Comparison of ENCODE assay signal across 11 mouse cellular contexts in genomic region chr15:78231346-78232331, GRCm38 (mm10). TPM values are rescaled to one million over a fixed set of nuclear protein-coding genes. Genes with fewer than 3 reads are reported as not detected.
A peak's percentile ranks its signal among the peaks of the same experiment; 100 is the strongest.
DNase-seq lines count a peak whose midpoint lies in the region; ATAC-seq and TF ChIP-seq lines count a peak whose summit lies in the region.
"Had no signal": no experiment of that assay in that cellular context is flagged by ENCODE, and none has a peak within 500 bp of the region (broad histone marks: within the 10 kb centered on the region; RNA-seq: fewer than 3 reads in every experiment).

No protein-coding gene starts in this region.

- H3K4me1 ChIP-seq in lung, embryonic 14.5 days (ENCODE audit: insufficient read depth) = 0 out of 2 replicates have a peak, but pooled peaks cover 3% of the 10 kb centered on the region
- H3K4me1 ChIP-seq in hindbrain, embryonic 16.5 days (ENCODE audit: control insufficient read depth, insufficient read depth, low read depth, low read length) = no peaks in the 10 kb centered on the region; the same call in 1 of the 2 replicates
- no peaks in the 10 kb centered on the region for H3K4me1 ChIP-seq in neural tube, embryonic 14.5 days (ENCODE audit: control insufficient read depth, insufficient read depth, low read length)

- no peak overlapping the region for H3K9ac ChIP-seq in lung, embryonic 14.5 days
- no peak overlapping the region for H3K9ac ChIP-seq in hindbrain, embryonic 16.5 days (ENCODE audit: low read depth, low read length)
- 0 out of 2 replicates have a peak overlapping the region, but pooled peaks have one; percentile 16 for H3K9ac ChIP-seq in neural tube, embryonic 14.5 days (replicated peaks; ENCODE audit: low read depth, low read length)

- H3K27me3 ChIP-seq in lung, embryonic 14.5 days (ENCODE audit: insufficient read depth, low read length) = no peaks in the 10 kb centered on the region
- H3K27me3 ChIP-seq in hindbrain, embryonic 16.5 days (replicated peaks; ENCODE audit: control insufficient read depth, insufficient read depth, low read length) = no peaks in the 10 kb centered on the region
- H3K27me3 ChIP-seq in neural tube, embryonic 14.5 days (ENCODE audit: control insufficient read depth, insufficient read depth, low read length) = no peaks in the 10 kb centered on the region

- no peak for ATAC-seq in cerebellum, adult (ENCODE audit: insufficient number of reproducible peaks, low FRiP score, low TSS enrichment)
- ATAC-seq in lung, embryonic 14.5 days (ENCODE audit: insufficient read depth) = peak; percentile 47; the same call in 1 of the 2 replicates
- ATAC-seq in hindbrain, embryonic 16.5 days = peak; percentile 80
- peak; percentile 44; the same call in 1 of the 2 replicates for ATAC-seq in neural tube, embryonic 14.5 days (ENCODE audit: low read depth)

- no peak overlapping the region for H3K4me3 ChIP-seq in lung, embryonic 14.5 days (ENCODE audit: low read depth, low read length)
- H3K4me3 ChIP-seq in hindbrain, embryonic 16.5 days (ENCODE audit: low read length) = no peak overlapping the region
- H3K4me3 ChIP-seq in neural tube, embryonic 14.5 days (ENCODE audit: low read depth, low read length) = no peak overlapping the region

- H3K36me3 ChIP-seq in lung, embryonic 14.5 days (ENCODE audit: insufficient read depth) = no peaks in the 10 kb centered on the region
- H3K36me3 ChIP-seq in hindbrain, embryonic 16.5 days (ENCODE audit: control insufficient read depth, insufficient read depth, low read length) = no peaks in the 10 kb centered on the region
- H3K36me3 ChIP-seq in neural tube, embryonic 14.5 days (ENCODE audit: control insufficient read depth, insufficient read depth, low read length) = no peaks in the 10 kb centered on the region

- H3K4me2 ChIP-seq in lung, embryonic 14.5 days = peak overlapping the region; percentile 1; the same call in 1 of the 2 replicates
- peak overlapping the region; percentile 46 for H3K4me2 ChIP-seq in hindbrain, embryonic 16.5 days (ENCODE audit: low read length)
- H3K4me2 ChIP-seq in neural tube, embryonic 14.5 days (ENCODE audit: low read depth, low read length) = peak overlapping the region; percentile 30; the same call in 1 of the 2 replicates

- WGBS in lung, embryonic 14.5 days = 9% methylated on average over 13 of the region's 13 CpGs
- 15% methylated on average over 13 of the region's 13 CpGs for WGBS in hindbrain, embryonic 16.5 days
- 26% methylated on average over 13 of the region's 13 CpGs for WGBS in neural tube, embryonic 14.5 days

- H3K9me3 ChIP-seq in lung, embryonic 14.5 days (ENCODE audit: low read depth, low read length) = no peaks in the 10 kb centered on the region
- no peaks in the 10 kb centered on the region for H3K9me3 ChIP-seq in hindbrain, embryonic 16.5 days (ENCODE audit: control insufficient read depth, low read length)
- no peaks in the 10 kb centered on the region for H3K9me3 ChIP-seq in neural tube, embryonic 14.5 days (ENCODE audit: control insufficient read depth, low read length)

- TF ChIP-seq CTCF in lung, embryonic 14.5 days (IDR thresholded peaks at IDR 0.05; ENCODE audit: low read depth) = peak; percentile 60

- no peak overlapping the region for H3K27ac ChIP-seq in lung, embryonic 14.5 days (ENCODE audit: low read depth)
- H3K27ac ChIP-seq in hindbrain, embryonic 16.5 days (ENCODE audit: low read depth, low read length) = no peak overlapping the region
- peak overlapping the region; percentile 3; the same call in 1 of the 2 replicates for H3K27ac ChIP-seq in neural tube, embryonic 14.5 days (ENCODE audit: low read depth, low read length)

- DNase-seq in cerebellum, postnatal 10 days = peak; percentile 25 to 45
- DNase-seq in lung, embryonic 14.5 days = peak; percentile 55
- no peak for DNase-seq in lung, postnatal 10 days
- no peak for DNase-seq in spleen, postnatal 4 days (ENCODE audit: low spot score in 2 of 2)
- no peak for DNase-seq in kidney, adult 11 months
- DNase-seq: adrenal gland, postnatal 10 days; layer of hippocampus, adult 9-11 months; lung, adult 2 months had no signal

RNA-seq across cellular contexts. Expression of gene Ncf4, which starts 13.0 kb away (rescaled TPM):
- polyA plus RNA-seq in lung, embryonic 14.5 days (2014; fragmentation: Nextera tagmentation; extraction: Ambion mirVana) = 3.1 and 7.2 TPM in 2 replicates
- polyA plus RNA-seq in hindbrain, embryonic 16.5 days (2015; fragmentation: Nextera tagmentation; extraction: Ambion mirVana) = 1.2 and 1.6 TPM in 2 replicates
- 1.5 TPM in 2 replicates for polyA plus RNA-seq in neural tube, embryonic 14.5 days (2014; fragmentation: Nextera tagmentation; extraction: Ambion mirVana)

RNA-seq across cellular contexts. Expression of gene Pvalb, which starts 25.4 kb away (rescaled TPM):
- polyA plus RNA-seq in lung, embryonic 14.5 days (2014; fragmentation: Nextera tagmentation; extraction: Ambion mirVana) = 0.20 TPM in 1 of 2 replicates, not detected in the other
- polyA plus RNA-seq in hindbrain, embryonic 16.5 days (2015; fragmentation: Nextera tagmentation; extraction: Ambion mirVana) = 5.8 and 7.0 TPM in 2 replicates
- polyA plus RNA-seq in neural tube, embryonic 14.5 days (2014; fragmentation: Nextera tagmentation; extraction: Ambion mirVana) = 0.56 and 5.2 TPM in 2 replicates

RNA-seq across cellular contexts. Expression of gene Ift27, which starts 57.7 kb away (rescaled TPM):
- polyA plus RNA-seq in lung, embryonic 14.5 days (2014; fragmentation: Nextera tagmentation; extraction: Ambion mirVana) = 95.0 and 99.3 TPM in 2 replicates
- polyA plus RNA-seq in hindbrain, embryonic 16.5 days (2015; fragmentation: Nextera tagmentation; extraction: Ambion mirVana) = 108 and 111 TPM in 2 replicates
- 103 and 105 TPM in 2 replicates for polyA plus RNA-seq in neural tube, embryonic 14.5 days (2014; fragmentation: Nextera tagmentation; extraction: Ambion mirVana)

Comparison
In these comparisons a context has a peak if more than half of its experiments do, and no peak if none do; other contexts are left out.
1. DNase-seq: peak in cerebellum, postnatal 10 days (2 of 2) and lung, embryonic 14.5 days (single experiment); none in lung, postnatal 10 days (single experiment), spleen, postnatal 4 days (0 of 2) and kidney, adult 11 months (single experiment).
2. Peak in every context shown above with its lines, with median percentiles within 50 percentile points of each other: H3K4me2 ChIP-seq.